Mouse (Mus musculus) limb, embryonic 11.5 days (tissue): ENCODE results near the gene Pspc1. TPM values are rescaled to one million over a fixed set of nuclear protein-coding genes. Genes with fewer than 3 reads are reported as not detected.
"Not testable (repeated sequence)": the region's sequence is repeated elsewhere in the genome, so short reads cannot be mapped to it uniquely, and the experiment has no call there.

ENCODE experiments used
- ATAC-seq: fragments of 200-750 bp; cut with Nextera tagmentation; 2 replicates; pipeline ENCODE4 v1.8.0; 2017; ENCODE audit warnings: low read depth; ENCODE audit not compliant: insufficient number of reproducible peaks, low FRiP score, low TSS enrichment
- DNase-seq: peaks from one replicate; pipeline ENCODE4 v3.0.0-alpha.2; 2015; ENCODE audit warnings: low spot score
- H3K27ac ChIP-seq: fragments of 300-500 bp; sonication (generic); replicated peaks from 2 replicates; pipeline ENCODE4 v1.5.1; 2014; ENCODE audit warnings: low read depth, mild to moderate bottlenecking, low read length
- H3K27me3 ChIP-seq: fragments of 300-500 bp; sonication (generic); 2 replicates; pipeline ENCODE4 v1.6.1; 2014; ENCODE audit warnings: mild to moderate bottlenecking, low read length, mixed read lengths; ENCODE audit not compliant: control insufficient read depth, insufficient read depth
- H3K36me3 ChIP-seq: fragments of 300-500 bp; sonication (generic); 2 replicates; pipeline ENCODE4 v1.6.1; 2014; ENCODE audit warnings: mild to moderate bottlenecking, low read length, moderate library complexity, mixed read lengths; ENCODE audit not compliant: control insufficient read depth, insufficient read depth
- H3K4me1 ChIP-seq: fragments of 300-500 bp; sonication (generic); 2 replicates; pipeline ENCODE4 v1.6.1; 2014; ENCODE audit warnings: low read length, mixed read lengths; ENCODE audit not compliant: control insufficient read depth, insufficient read depth
- H3K4me2 ChIP-seq: fragments of 300-500 bp; sonication (generic); 2 replicates; pipeline ENCODE4 v1.6.1; 2014; ENCODE audit warnings: low read depth, mild to moderate bottlenecking, moderate library complexity; ENCODE audit not compliant: severe bottlenecking
- H3K4me3 ChIP-seq: fragments of 300-500 bp; sonication (generic); 2 replicates; pipeline ENCODE4 v1.5.1; 2014; ENCODE audit warnings: low read depth, low read length
- H3K9ac ChIP-seq: fragments of 300-500 bp; sonication (generic); 2 replicates; pipeline ENCODE4 v1.6.1; 2014; ENCODE audit warnings: mild to moderate bottlenecking, low read length
- H3K9me3 ChIP-seq: fragments of 300-500 bp; sonication (generic); 2 replicates; pipeline ENCODE4 v1.6.1; 2016; ENCODE audit warnings: low read length; ENCODE audit not compliant: control insufficient read depth
- WGBS: fragments of 180-500 bp; shearing (Covaris S2); extraction: QIAGEN DNeasy Blood & Tissue Kit; methylation state at CpG from one replicate; pipeline ENCODE4 v1.1.7; 2014; 5-methylcytosine and 5-hydroxymethylcytosine counted together
- polyA plus RNA-seq: library from polyadenylated mRNA; unstranded; fragments of >200 nt; fragmentation: Nextera tagmentation; extraction: Ambion mirVana; gene quantifications from 2 replicates; pipeline ENCODE4 v1.2.1, GENCODE M21; 2014

Gene Pspc1
- 54.0 and 57.4 TPM in 2 replicates for polyA plus RNA-seq

- DNase-seq (peak; percentile 98), ATAC-seq (peak; percentile 95)
- WGBS = under 1% methylated on average over 36 of the region's 36 CpGs
- Histone ChIP-seq H3K4me2 (peak within 1 kb of the TSS; percentile 77), H3K27ac (peak within 1 kb of the TSS; percentile 90), H3K4me3 (peak within 1 kb of the TSS; percentile 91), H3K9me3 (no peaks in the 10 kb centered on the region), H3K36me3 (no peaks in the 10 kb centered on the region), H3K27me3 (no peaks in the 10 kb centered on the region), H3K9ac (peak within 1 kb of the TSS; percentile 91), H3K4me1 (0 out of 2 replicates have a peak, but pooled peaks cover 4% of the 10 kb centered on the region)
Observed at GRCm38 (mm10) chr14:56778200-56778932, at the start of gene Pspc1. Gene Pspc1, minus strand, starts transcription at chr14:56778316.

- DNase-seq (no peak), ATAC-seq (no peak)
- Histone ChIP-seq H3K9me3 (no peaks in the 10 kb centered on the region), H3K4me2 (no peak overlapping the region), H3K4me1 (no peaks in the 10 kb centered on the region), H3K4me3 (no peak overlapping the region), H3K27ac (no peak overlapping the region), H3K9ac (no peak overlapping the region), H3K27me3 (no peaks in the 10 kb centered on the region), H3K36me3 (no peaks in the 10 kb centered on the region)
Observed at GRCm38 (mm10) chr14:56824562-56824961, 46.4 kb upstream of the Pspc1 start.

- Histone ChIP-seq H3K4me1 (0 out of 2 replicates have a peak, but pooled peaks cover 5% of the 10 kb centered on the region), H3K27ac (no peak overlapping the region), H3K4me2 (no peak overlapping the region), H3K9me3 (no peaks in the 10 kb centered on the region), H3K4me3 (no peak overlapping the region), H3K36me3 (no peaks in the 10 kb centered on the region), H3K27me3 (no peaks in the 10 kb centered on the region), H3K9ac (no peak overlapping the region)
- 13% methylated on average over 11 of the region's 11 CpGs for WGBS
- no peak for DNase-seq
- ATAC-seq = no peak
Observed at GRCm38 (mm10) chr14:56817616-56818015, 39.5 kb upstream of the Pspc1 start.

- no peaks in the 10 kb centered on the region for H3K27me3 ChIP-seq
- H3K36me3 ChIP-seq = no peaks in the 10 kb centered on the region
- H3K4me2 ChIP-seq = no peak overlapping the region
- DNase-seq (no peak), ATAC-seq (no peak)
- no peak overlapping the region for H3K4me3 ChIP-seq
- H3K9ac ChIP-seq = no peak overlapping the region
- WGBS = 77% methylated on average over 4 of the region's 4 CpGs
- H3K4me1 ChIP-seq = 0 out of 2 replicates have a peak, but pooled peaks cover 5% of the 10 kb centered on the region
- H3K27ac ChIP-seq = no peak overlapping the region
- H3K9me3 ChIP-seq = no peaks in the 10 kb centered on the region
Observed at GRCm38 (mm10) chr14:56817131-56817530, 39.0 kb upstream of the Pspc1 start.

- WGBS = 90% methylated on average over 4 of the region's 4 CpGs
- DNase-seq (no peak), ATAC-seq (no peak)
- H3K27me3 ChIP-seq = no peaks in the 10 kb centered on the region
- H3K9ac ChIP-seq = no peak overlapping the region
- no peak overlapping the region for H3K4me2 ChIP-seq
- no peaks in the 10 kb centered on the region for H3K9me3 ChIP-seq
- H3K4me3 ChIP-seq = no peak overlapping the region
- no peak overlapping the region for H3K27ac ChIP-seq
- H3K4me1 ChIP-seq = 0 out of 2 replicates have a peak, but pooled peaks cover 5% of the 10 kb centered on the region
- H3K36me3 ChIP-seq = no peaks in the 10 kb centered on the region
Observed at GRCm38 (mm10) chr14:56816541-56816940, 38.4 kb upstream of the Pspc1 start.

GRCm38 (mm10) chr14:56812520-56813036 lies 34.5 kb upstream of the Pspc1 start:
- Histone ChIP-seq H3K4me3 (peak overlapping the region; percentile 46), H3K36me3 (0 out of 2 replicates have a peak, but pooled peaks cover 4% of the 10 kb centered on the region), H3K9me3 (no peaks in the 10 kb centered on the region), H3K4me1 (peaks cover 5% of the 10 kb centered on the region; the same call in 1 of the 2 replicates), H3K27ac (peak overlapping the region; percentile 87), H3K4me2 (peak overlapping the region; percentile 67), H3K9ac (peak overlapping the region; percentile 83), H3K27me3 (no peaks in the 10 kb centered on the region)
- DNase-seq = peak; percentile 86
- ATAC-seq = peak; percentile 55
- WGBS = under 1% methylated on average over 35 of the region's 35 CpGs

GRCm38 (mm10) chr14:56811701-56812339 lies 33.7 kb upstream of the Pspc1 start, which contains the start of gene Zmym5:
Gene Zmym5, minus strand, starts transcription at chr14:56811716.
- not testable (repeated sequence) for H3K27me3 ChIP-seq, H3K4me1 ChIP-seq, H3K9me3 ChIP-seq, H3K36me3 ChIP-seq
- H3K9ac ChIP-seq = peak within 1 kb of the TSS; percentile 83
- WGBS = 0% methylated on average over 40 of the region's 72 CpGs
- H3K27ac ChIP-seq = peak within 1 kb of the TSS; percentile 87
- DNase-seq = peak; percentile 92
- ATAC-seq = peak; percentile 98
- peak within 1 kb of the TSS; percentile 67 for H3K4me2 ChIP-seq
- peak within 1 kb of the TSS; percentile 69 for H3K4me3 ChIP-seq

GRCm38 (mm10) chr14:56810781-56811690 lies 32.9 kb upstream of the Pspc1 start:
- peak; percentile 57 for DNase-seq
- Histone ChIP-seq H3K4me3 (peak overlapping the region; percentile 69), H3K4me2 (peak overlapping the region; percentile 53), H3K27ac (peak overlapping the region; percentile 86), H3K9ac (peak overlapping the region; percentile 80)
- H3K36me3 ChIP-seq, H3K27me3 ChIP-seq, H3K9me3 ChIP-seq, H3K4me1 ChIP-seq, ATAC-seq: not testable (repeated sequence)
- WGBS = 2% methylated on average over 22 of the region's 86 CpGs
